Mouse (Mus musculus) midbrain, embryonic 14.5 days (tissue): ENCODE measurements at regions not wholly inside any gene's neighbourhood (a gene's known extent, or its start where the extent isn't known, plus 50 kb on each side); places are given as distances from the start of the nearest gene placed in this dataset.

Experiments used
- ATAC-seq: fragments of 200-750 bp; cut with Nextera tagmentation; 2 replicates; pipeline ENCODE4 v1.8.0; 2017; ENCODE audit warnings: moderate number of reproducible peaks, moderate library complexity; ENCODE audit not compliant: low FRiP score, low TSS enrichment
- DNase-seq: peaks from one replicate; pipeline ENCODE4 v3.0.0-alpha.2; 2015
- H3K27ac ChIP-seq: fragments of 300-500 bp; sonication (generic); replicated peaks from 2 replicates; pipeline ENCODE4 v1.5.1; 2014; ENCODE audit warnings: mild to moderate bottlenecking, low read depth, low read length, moderate library complexity
- H3K27me3 ChIP-seq: fragments of 300-500 bp; sonication (generic); 2 replicates; pipeline ENCODE4 v1.6.1; 2014; ENCODE audit warnings: low read length, control low read depth, mixed read lengths; ENCODE audit not compliant: control insufficient read depth, insufficient read depth
- H3K36me3 ChIP-seq: fragments of 300-500 bp; sonication (generic); 2 replicates; pipeline ENCODE4 v1.6.1; 2014; ENCODE audit warnings: low read length, control low read depth; ENCODE audit not compliant: control insufficient read depth, insufficient read depth
- H3K4me1 ChIP-seq: fragments of 300-500 bp; sonication (generic); 2 replicates; pipeline ENCODE4 v1.6.1; 2014; ENCODE audit warnings: mild to moderate bottlenecking, antibody characterized with exemption, low read length, control low read depth; ENCODE audit not compliant: control insufficient read depth, insufficient read depth
- H3K4me2 ChIP-seq: fragments of 300-500 bp; sonication (generic); 2 replicates; pipeline ENCODE4 v1.6.1; 2014; ENCODE audit warnings: mild to moderate bottlenecking, low read length, moderate library complexity
- H3K4me3 ChIP-seq: fragments of 300-500 bp; sonication (generic); replicated peaks from 2 replicates; pipeline ENCODE4 v1.5.1; 2014; ENCODE audit warnings: low read depth, low read length
- H3K9ac ChIP-seq: fragments of 300-500 bp; sonication (generic); replicated peaks from 2 replicates; pipeline ENCODE4 v1.6.1; 2014; ENCODE audit warnings: mild to moderate bottlenecking, low read length, moderate library complexity
- H3K9me3 ChIP-seq: fragments of 300-500 bp; sonication (generic); 2 replicates; pipeline ENCODE4 v1.6.1; 2016; ENCODE audit warnings: low read length, control low read depth, mixed read lengths; ENCODE audit not compliant: control insufficient read depth
- WGBS: fragments of 180-500 bp; shearing (Covaris S2); extraction: QIAGEN DNeasy Blood & Tissue Kit; methylation state at CpG from one replicate; pipeline ENCODE4 v1.1.7; 2014; 5-methylcytosine and 5-hydroxymethylcytosine counted together

DNA sequence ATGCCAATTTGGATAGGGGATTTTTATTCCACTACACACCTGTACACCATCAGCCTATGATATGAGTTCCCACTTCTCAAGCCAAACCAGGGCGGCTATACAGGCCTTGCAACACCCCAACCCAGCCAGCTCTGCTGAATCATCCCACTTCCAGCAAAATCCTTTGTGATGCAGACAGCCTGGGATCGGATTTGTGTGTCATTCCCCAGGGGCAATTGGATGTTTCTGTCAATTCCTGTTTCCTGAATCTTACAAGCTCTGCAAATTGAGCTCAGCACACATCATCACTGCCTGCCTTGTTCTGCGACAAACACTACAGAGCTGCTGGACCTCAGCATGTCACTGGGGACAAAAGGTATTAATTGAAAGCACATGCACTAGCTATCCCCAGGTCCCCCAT lies 132.0 kb upstream of the Vstm2b start:
- Histone ChIP-seq H3K9me3 (no peaks in the 10 kb centered on the region), H3K36me3 (no peaks in the 10 kb centered on the region), H3K4me3 (no peak overlapping the region), H3K4me2 (no peak overlapping the region), H3K27me3 (no peaks in the 10 kb centered on the region), H3K9ac (no peak overlapping the region), H3K4me1 (no peaks in the 10 kb centered on the region; the same call in 1 of the 2 replicates), H3K27ac (no peak overlapping the region)
- DNase-seq (peak; percentile 42), ATAC-seq (no peak)
- 32% methylated on average over 3 of the region's 3 CpGs for WGBS

DNA sequence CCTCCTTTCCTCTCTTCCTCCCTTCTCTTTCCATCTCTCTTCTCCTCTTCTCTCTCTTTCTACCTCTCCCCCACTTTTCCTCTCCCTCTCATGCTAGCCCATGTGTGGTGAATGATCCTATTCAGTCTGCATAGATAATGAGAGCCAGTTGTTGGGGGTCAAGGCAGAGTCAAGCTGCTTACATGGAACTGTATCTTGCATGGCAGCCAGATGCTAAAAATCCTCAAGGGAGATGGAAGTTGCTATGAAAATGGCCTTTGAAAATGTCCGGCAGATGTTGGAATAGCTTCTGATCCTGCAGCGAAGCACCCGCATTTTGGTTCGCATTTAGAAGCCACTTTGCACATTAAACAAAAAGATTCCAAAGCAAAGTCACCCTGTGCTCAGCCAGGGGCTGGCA lies 121.9 kb upstream of the Vstm2b start:
- Histone ChIP-seq H3K36me3 (no peaks in the 10 kb centered on the region), H3K4me1 (no peaks in the 10 kb centered on the region), H3K9ac (no peak overlapping the region), H3K9me3 (no peaks in the 10 kb centered on the region), H3K4me3 (no peak overlapping the region), H3K27ac (no peak overlapping the region), H3K27me3 (no peaks in the 10 kb centered on the region), H3K4me2 (no peak overlapping the region)
- DNase-seq = peak; percentile 8
- WGBS = 35% methylated on average over 4 of the region's 4 CpGs
- no peak for ATAC-seq

DNA sequence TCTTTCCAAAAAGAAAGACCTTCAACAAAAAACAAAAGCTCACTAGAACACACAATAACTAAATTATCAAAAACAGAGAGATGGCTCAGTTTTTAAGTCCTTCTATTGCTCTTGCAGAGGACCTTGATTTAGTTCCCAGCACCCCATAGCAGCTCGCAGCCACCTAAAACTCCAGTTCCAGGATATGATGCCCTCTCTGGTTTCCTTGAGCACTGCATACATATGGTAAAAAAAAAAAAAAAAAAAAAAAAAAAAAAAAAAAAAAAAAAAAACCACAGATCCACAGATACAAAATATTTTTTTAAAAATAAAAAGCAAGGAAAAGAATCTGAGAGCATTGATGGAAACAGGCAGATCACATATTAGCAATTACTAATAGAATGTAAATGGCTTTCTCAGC lies 113.2 kb upstream of the Vstm2b start:
- H3K27ac ChIP-seq = no peak overlapping the region
- no peaks in the 10 kb centered on the region for H3K9me3 ChIP-seq
- no peak for ATAC-seq
- no peak for DNase-seq
- WGBS = 88% methylated on average over 1 of the region's 1 CpGs
- no peaks in the 10 kb centered on the region for H3K36me3 ChIP-seq
- no peak overlapping the region for H3K4me3 ChIP-seq
- no peaks in the 10 kb centered on the region for H3K4me1 ChIP-seq
- H3K4me2 ChIP-seq = no peak overlapping the region
- no peaks in the 10 kb centered on the region for H3K27me3 ChIP-seq
- H3K9ac ChIP-seq = no peak overlapping the region

DNA sequence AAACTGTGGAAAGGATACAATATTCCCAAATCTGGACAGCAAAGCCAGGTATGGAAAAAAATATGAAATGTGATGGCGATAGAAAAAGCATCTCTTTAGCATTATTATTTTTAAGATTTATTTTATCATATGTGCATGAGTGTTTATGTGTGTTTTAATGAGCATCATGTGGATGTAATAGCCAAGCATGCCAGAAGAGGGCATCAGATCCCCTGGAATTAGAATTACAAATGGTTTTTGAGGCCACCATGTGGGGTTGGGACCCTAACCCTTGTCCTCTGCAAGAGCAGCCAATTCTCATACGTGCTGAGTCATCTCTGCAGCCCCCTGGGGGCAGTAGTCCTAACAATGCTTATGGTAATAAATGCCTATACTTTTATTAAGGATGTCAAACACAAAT lies 111.4 kb upstream of the Vstm2b start:
- WGBS = 83% methylated on average over 2 of the region's 2 CpGs
- DNase-seq = no peak
- Histone ChIP-seq H3K36me3 (no peaks in the 10 kb centered on the region), H3K27ac (no peak overlapping the region), H3K4me3 (no peak overlapping the region), H3K4me1 (no peaks in the 10 kb centered on the region), H3K9ac (no peak overlapping the region), H3K4me2 (no peak overlapping the region), H3K9me3 (no peaks in the 10 kb centered on the region), H3K27me3 (no peaks in the 10 kb centered on the region)
- no peak for ATAC-seq

DNA sequence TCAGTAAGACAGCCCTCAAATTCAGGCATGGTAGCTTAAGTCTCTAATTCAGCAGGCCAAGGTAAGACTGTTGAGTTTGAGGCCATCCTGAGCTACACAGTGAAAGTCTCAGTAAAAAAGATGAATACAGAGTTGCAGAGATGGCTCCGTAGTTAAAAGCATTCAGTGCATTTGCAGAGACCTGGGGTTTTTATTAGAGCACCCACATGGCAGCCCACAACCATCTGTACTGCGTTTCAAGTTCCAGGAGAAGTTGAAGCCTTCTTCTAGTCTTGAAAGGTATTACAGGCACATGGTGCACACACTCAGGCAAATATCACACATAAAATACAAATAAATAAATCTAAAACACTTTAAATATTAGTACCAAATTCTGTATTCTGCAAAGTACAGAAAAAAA lies 109.6 kb upstream of the Vstm2b start:
- Histone ChIP-seq H3K4me2 (no peak overlapping the region), H3K27me3 (no peaks in the 10 kb centered on the region), H3K36me3 (no peaks in the 10 kb centered on the region), H3K27ac (no peak overlapping the region), H3K9me3 (no peaks in the 10 kb centered on the region), H3K4me3 (no peak overlapping the region), H3K9ac (no peak overlapping the region), H3K4me1 (no peaks in the 10 kb centered on the region)
- DNase-seq (no peak), ATAC-seq (no peak)
- 91% methylated on average over 2 of the region's 2 CpGs for WGBS

DNA sequence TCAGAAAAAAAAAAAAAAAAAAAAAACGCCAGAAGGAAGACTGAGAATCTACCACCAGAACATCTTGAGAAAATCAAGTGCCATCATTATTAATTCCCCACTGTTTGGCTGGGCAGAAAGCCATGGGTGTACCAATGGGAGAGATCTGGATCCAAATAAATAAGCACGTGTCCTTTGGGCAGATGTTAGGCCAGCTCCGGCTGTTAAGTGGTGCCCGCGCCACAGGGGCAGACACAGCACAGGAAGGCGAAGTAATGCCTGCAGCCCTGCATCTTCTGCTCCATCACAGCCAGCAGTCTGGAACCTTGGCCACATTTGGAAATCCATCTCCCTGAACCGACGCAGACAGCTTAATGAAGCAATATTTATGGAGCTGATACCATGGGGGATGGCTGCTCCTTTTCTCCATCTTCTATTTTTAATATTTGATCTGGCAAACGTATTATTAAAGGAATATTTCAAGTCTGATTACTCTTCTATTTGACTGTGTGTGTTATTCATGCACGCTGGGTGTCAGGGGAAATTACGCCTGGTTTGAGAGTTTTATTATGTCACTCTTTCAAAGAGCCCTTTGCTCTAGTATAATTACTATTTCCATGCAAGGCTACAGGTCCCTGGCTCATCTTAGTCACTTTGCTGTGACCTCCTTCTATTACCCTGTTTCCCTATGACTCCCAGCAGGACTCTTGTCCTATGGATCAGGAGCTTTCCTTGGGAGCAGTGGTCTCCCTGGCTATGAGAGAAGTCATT lies 103.5 kb upstream of the Vstm2b start:
- Histone ChIP-seq H3K9ac (no peak overlapping the region), H3K4me1 (no peaks in the 10 kb centered on the region), H3K4me2 (no peak overlapping the region), H3K27ac (no peak overlapping the region), H3K27me3 (no peaks in the 10 kb centered on the region), H3K36me3 (no peaks in the 10 kb centered on the region), H3K9me3 (no peaks in the 10 kb centered on the region), H3K4me3 (no peak overlapping the region)
- peak; percentile 6 for DNase-seq
- no peak for ATAC-seq
- 73% methylated on average over 11 of the region's 11 CpGs for WGBS

DNA sequence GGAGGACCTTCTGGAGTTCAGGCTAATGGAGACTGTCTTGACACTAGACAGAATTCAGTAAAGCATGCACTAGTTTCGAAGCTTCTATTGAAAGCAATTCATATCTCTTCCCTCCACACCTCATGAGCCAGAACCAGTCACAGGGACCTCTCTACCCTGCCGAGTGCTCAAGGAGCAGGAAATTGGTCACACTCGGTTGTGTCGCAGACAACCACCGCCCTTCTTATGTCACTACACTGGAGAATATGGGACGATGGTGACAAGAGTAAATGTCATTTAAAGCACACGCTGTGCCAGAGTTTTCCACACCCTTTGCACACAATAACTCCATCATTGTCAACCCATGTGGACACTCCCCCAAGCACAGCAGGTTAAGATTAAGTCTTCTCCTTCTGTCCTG lies 98.3 kb upstream of the Vstm2b start:
- 45% methylated on average over 7 of the region's 7 CpGs for WGBS
- H3K27ac ChIP-seq = no peak overlapping the region
- H3K36me3 ChIP-seq = no peaks in the 10 kb centered on the region
- no peaks in the 10 kb centered on the region for H3K4me1 ChIP-seq
- DNase-seq = no peak
- H3K27me3 ChIP-seq = no peaks in the 10 kb centered on the region
- no peak overlapping the region for H3K4me2 ChIP-seq
- H3K9me3 ChIP-seq = no peaks in the 10 kb centered on the region
- no peak overlapping the region for H3K9ac ChIP-seq
- no peak overlapping the region for H3K4me3 ChIP-seq
- no peak for ATAC-seq

DNA sequence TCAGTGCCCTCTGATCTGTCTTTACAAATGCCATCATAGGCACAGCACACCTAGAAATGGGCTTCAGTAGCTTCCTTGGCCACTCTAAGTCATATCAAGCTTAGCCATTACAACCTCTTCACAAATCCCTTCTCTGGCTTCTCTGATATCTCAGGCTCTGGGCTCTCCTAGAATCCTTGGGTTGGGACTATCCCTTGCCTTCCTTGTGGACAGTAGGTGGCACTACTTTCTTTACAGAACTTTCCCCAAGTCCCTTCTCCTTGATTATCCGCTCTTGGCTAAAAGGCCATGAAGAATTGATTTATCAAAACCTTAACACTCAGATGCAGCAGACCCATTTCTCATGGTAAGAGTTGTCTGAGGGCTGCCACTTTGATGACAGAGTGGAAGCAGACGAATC lies 96.8 kb upstream of the Vstm2b start:
- H3K27me3 ChIP-seq = no peaks in the 10 kb centered on the region
- H3K4me3 ChIP-seq = no peak overlapping the region
- no peak overlapping the region for H3K9ac ChIP-seq
- H3K9me3 ChIP-seq = no peaks in the 10 kb centered on the region
- no peak overlapping the region for H3K27ac ChIP-seq
- no peaks in the 10 kb centered on the region for H3K4me1 ChIP-seq
- WGBS = 66% methylated on average over 2 of the region's 2 CpGs
- H3K36me3 ChIP-seq = no peaks in the 10 kb centered on the region
- DNase-seq (no peak), ATAC-seq (no peak)
- H3K4me2 ChIP-seq = no peak overlapping the region

DNA sequence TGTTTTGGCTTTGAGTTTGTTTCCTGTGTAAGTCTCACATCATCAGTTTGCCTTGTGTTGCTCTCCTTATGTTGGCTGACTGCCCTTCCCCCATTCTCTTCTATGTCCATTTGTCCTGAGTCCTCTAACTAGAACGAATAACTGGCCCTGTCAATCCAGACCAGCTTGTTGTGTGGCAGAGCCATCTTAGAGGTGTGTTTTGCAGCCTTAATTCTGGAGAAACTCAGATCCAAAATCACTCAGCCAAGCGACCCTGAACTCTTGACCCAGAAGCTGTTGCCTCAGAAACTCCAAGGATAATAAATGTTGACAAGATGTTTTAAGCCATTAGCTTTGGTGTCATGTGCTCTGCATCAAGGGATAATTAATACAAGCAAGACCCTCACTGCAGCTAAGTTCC lies 92.9 kb upstream of the Vstm2b start:
- no peak overlapping the region for H3K27ac ChIP-seq
- ATAC-seq = no peak
- H3K36me3 ChIP-seq = no peaks in the 10 kb centered on the region
- no peak overlapping the region for H3K9ac ChIP-seq
- DNase-seq = no peak
- no peaks in the 10 kb centered on the region for H3K4me1 ChIP-seq
- H3K27me3 ChIP-seq = no peaks in the 10 kb centered on the region
- H3K9me3 ChIP-seq = no peaks in the 10 kb centered on the region
- WGBS = 65% methylated on average over 2 of the region's 2 CpGs
- H3K4me3 ChIP-seq = no peak overlapping the region
- no peak overlapping the region for H3K4me2 ChIP-seq
